Mouse (Mus musculus): Measurements from ENCODE around the gene Josd2. TPM values are rescaled to one million over a fixed set of nuclear protein-coding genes. Genes with fewer than 3 reads are reported as not detected.
A peak's percentile ranks its signal among the peaks of the same experiment; 100 is the strongest.

Josd2 gene
- polyA plus RNA-seq, 1 experiment from 2014 or later = 78.5 TPM

GRCm38 (mm10) chr7:44469677-44470675, 2.2 kb downstream of the Josd2 start:
- no peaks in the 10 kb centered on the region for H3K9me3 ChIP-seq
- H3K36me3 ChIP-seq (replicated peaks) = 0 out of 2 replicates have a peak, but pooled peaks cover 3% of the 10 kb centered on the region
- peak overlapping the region; percentile 87 for H3K27ac ChIP-seq
- peak overlapping the region; percentile 60; the same call in 1 of the 2 replicates for H3K4me3 ChIP-seq
- H3K27me3 ChIP-seq (ENCODE audit: poor library complexity, severe bottlenecking) = peaks cover 21% of the 10 kb centered on the region
- DNase-seq (ENCODE audit: extremely low spot score, low spot score) = no peak
- peaks cover 78% of the 10 kb centered on the region for H3K4me1 ChIP-seq
- WGBS = 90% methylated on average over 16 of the region's 16 CpGs

- H3K4me1 ChIP-seq = peaks cover 75% of the 10 kb centered on the region
- 91% methylated on average over 16 of the region's 16 CpGs for WGBS
- no peak overlapping the region for H3K4me3 ChIP-seq
- H3K27me3 ChIP-seq (ENCODE audit: poor library complexity, severe bottlenecking) = peaks cover 30% of the 10 kb centered on the region
- no peaks in the 10 kb centered on the region for H3K9me3 ChIP-seq
- no peak for DNase-seq (ENCODE audit: extremely low spot score, low spot score)
- H3K27ac ChIP-seq = peak overlapping the region; percentile 40; the same call in 1 of the 2 replicates
- H3K36me3 ChIP-seq (replicated peaks) = 0 out of 2 replicates have a peak, but pooled peaks cover 3% of the 10 kb centered on the region
Observed at GRCm38 (mm10) chr7:44470696-44471612, 3.2 kb downstream of the Josd2 start.

DNA sequence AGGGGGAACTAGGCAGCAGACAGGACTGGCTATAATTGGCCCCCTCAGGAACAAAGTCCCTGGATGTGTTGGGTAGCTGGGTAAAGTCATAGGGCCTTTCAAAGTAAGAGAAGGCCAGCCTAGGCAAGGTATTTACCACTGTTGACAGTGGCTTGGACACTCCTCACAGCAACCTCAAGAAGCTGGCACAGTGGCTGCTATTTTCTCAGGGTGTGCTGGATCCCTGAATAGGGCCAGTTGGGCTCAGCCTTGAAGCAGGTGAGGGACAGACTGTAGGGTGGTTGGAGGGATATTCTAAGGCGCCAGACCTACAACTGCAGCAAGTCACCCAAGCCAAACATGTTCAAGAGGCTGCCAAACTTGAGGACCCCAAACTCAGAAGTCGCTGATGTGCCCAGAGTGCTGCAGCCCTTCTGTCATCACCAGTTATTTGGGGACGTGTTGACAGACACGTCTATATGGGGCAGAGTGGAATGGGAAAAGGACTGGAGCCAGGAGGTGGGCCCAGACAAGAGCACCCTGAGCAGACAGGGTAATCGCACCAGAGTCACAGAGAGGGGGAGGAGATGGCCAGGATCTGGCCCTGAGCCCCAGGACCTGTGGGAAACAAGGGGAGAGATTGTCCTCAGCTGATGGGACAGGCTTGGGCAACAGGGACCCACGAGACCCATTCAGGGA, 4.2 kb downstream of the Josd2 start:
- 49% methylated on average over 6 of the region's 6 CpGs for WGBS
- no peak for DNase-seq (ENCODE audit: extremely low spot score, low spot score)
- Histone ChIP-seq H3K36me3 (replicated peaks) (0 out of 2 replicates have a peak, but pooled peaks cover 3% of the 10 kb centered on the region), H3K27me3 (ENCODE audit: poor library complexity, severe bottlenecking) (peaks cover 41% of the 10 kb centered on the region), H3K4me3 (no peak overlapping the region), H3K27ac (no peak overlapping the region), H3K9me3 (no peaks in the 10 kb centered on the region), H3K4me1 (peaks cover 64% of the 10 kb centered on the region)

DNA sequence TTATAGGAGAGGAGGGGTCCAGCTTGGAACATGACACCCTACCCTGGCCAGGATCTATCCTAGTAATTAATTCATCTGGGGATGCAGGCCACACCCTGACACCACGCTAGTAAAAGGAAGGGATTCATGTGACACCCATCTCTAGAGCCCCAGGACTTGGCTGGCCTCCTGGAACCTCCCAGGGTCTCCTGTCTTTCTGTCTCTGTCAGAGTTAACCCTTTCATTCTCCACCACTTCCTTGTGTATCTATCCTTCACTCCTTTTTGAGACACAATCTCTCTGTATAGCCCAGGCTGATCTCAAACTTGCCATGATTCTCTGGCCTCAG, 4.7 kb downstream of the Josd2 start:
- Histone ChIP-seq H3K4me3 (no peak overlapping the region), H3K27me3 (ENCODE audit: poor library complexity, severe bottlenecking) (peaks cover 46% of the 10 kb centered on the region), H3K36me3 (replicated peaks) (0 out of 2 replicates have a peak, but pooled peaks cover 3% of the 10 kb centered on the region), H3K4me1 (peaks cover 59% of the 10 kb centered on the region), H3K27ac (0 out of 2 replicates have a peak overlapping the region, but pooled peaks have one; percentile 62), H3K9me3 (no peaks in the 10 kb centered on the region)
- WGBS = 34% methylated on average over 1 of the region's 1 CpGs
- DNase-seq (ENCODE audit: extremely low spot score, low spot score) = no peak

DNA sequence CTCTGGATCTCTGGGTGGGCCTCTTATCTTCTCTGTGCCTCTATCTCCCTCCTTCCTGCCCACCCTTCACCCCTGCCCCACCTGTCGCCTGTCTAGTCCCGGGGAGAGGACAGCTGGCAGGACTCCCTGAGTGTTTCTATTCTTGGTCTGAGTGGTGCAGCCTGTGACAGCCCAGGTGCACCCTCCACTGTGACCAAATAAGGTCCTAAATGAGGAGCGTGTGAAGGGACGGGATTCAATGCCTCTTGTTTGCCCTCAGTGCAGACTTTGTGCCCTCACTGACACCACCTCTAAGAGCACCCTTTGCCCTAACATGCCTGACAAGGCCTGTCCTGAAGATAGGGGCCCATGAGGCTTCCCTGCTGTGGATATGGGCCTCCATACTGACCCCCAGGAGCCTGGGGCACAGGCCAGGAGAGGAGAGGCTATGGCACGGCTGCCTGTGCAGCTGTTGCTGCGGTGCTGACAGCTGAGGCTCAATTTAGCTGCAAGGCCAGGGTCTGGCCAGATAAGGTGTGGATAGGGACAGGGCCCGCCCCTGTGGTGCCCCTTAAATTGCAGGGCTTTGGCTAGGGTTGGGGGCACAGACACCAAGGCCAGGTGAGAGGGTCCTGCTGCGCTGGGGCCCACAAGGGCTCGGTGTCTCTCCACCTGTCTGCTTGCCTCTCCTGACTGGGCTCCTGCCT, 5.3 kb downstream of the Josd2 start:
- peaks cover 58% of the 10 kb centered on the region for H3K4me1 ChIP-seq
- 66% methylated on average over 9 of the region's 9 CpGs for WGBS

DNA sequence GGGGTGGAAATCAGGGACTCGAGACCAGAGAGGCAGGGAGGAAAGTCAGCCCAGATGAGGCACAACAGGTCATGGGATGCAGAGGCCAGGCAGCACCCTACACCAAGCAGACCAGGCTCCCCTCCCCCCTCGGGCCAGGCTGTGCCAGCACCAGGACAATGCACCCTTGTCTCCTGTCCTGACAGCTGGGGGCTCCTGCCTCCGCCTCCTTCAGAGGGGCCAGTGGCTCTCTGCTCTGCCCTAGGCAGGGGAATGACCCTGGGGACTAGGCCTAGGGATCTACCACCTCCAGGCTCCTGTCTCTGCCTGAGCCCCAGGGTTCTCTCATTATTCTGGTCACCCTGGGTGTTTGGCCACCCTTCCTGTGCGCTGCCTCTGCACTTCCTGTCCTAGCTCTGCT, 6.6 kb downstream of the Josd2 start:
- Histone ChIP-seq H3K36me3 (replicated peaks) (0 out of 2 replicates have a peak, but pooled peaks cover 3% of the 10 kb centered on the region), H3K9me3 (no peaks in the 10 kb centered on the region), H3K27me3 (ENCODE audit: poor library complexity, severe bottlenecking) (peaks cover 65% of the 10 kb centered on the region), H3K4me1 (peaks cover 45% of the 10 kb centered on the region), H3K27ac (peak overlapping the region; percentile 62), H3K4me3 (peak overlapping the region; percentile 14; the same call in 1 of the 2 replicates)
- 13% methylated on average over 4 of the region's 4 CpGs for WGBS
- no peak for DNase-seq (ENCODE audit: extremely low spot score, low spot score)

More for the DNA sequence above, 5.3 kb downstream of the Josd2 start:
- no peak for DNase-seq (ENCODE audit: extremely low spot score, low spot score)
- peaks cover 52% of the 10 kb centered on the region for H3K27me3 ChIP-seq (ENCODE audit: poor library complexity, severe bottlenecking)
- H3K9me3 ChIP-seq = no peaks in the 10 kb centered on the region
- peak overlapping the region; percentile 62 for H3K27ac ChIP-seq
- no peak overlapping the region for H3K4me3 ChIP-seq
- H3K36me3 ChIP-seq (replicated peaks) = 0 out of 2 replicates have a peak, but pooled peaks cover 3% of the 10 kb centered on the region

- Histone ChIP-seq H3K27ac (peak overlapping the region; percentile 62), H3K9me3 (no peaks in the 10 kb centered on the region), H3K4me3 (no peak overlapping the region), H3K27me3 (ENCODE audit: poor library complexity, severe bottlenecking) (peaks cover 72% of the 10 kb centered on the region), H3K4me1 (peaks cover 42% of the 10 kb centered on the region), H3K36me3 (replicated peaks) (no peaks in the 10 kb centered on the region)
- DNase-seq (ENCODE audit: extremely low spot score, low spot score) = no peak
- WGBS = 36% methylated on average over 5 of the region's 5 CpGs
Observed at GRCm38 (mm10) chr7:44475046-44475614, 7.3 kb downstream of the Josd2 start.

DNA sequence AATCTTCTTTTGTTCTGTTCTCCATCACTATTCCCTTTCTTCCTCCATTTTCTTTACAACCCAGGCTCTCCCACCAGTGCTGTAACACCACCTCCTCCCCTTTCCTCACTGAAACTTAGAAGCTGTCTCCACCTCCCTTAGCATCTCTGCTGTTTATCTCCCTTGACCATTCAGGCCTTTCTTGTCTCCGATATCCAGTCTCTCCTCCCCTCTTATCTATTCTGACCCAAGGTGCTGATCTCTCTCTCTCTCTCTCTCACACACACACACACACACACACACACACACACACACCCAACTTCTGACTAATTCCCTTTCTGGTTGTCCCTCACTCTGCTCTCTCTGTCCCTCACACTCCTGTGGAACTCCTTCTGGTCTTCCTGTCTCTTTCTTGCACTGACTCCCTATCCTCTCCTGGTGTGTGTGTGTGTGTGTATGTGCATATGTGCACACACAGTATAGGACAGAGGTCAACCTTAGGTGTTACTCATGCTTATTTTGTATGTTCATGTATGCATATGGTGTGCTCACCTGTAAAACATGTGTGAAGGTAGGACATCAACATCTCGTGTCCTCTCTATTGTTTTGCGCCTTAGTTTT, 15.2 kb downstream of the Josd2 start:
- no peak for DNase-seq (ENCODE audit: extremely low spot score, low spot score)
- 81% methylated on average over 3 of the region's 3 CpGs for WGBS
- no peaks in the 10 kb centered on the region for H3K9me3 ChIP-seq

DNA sequence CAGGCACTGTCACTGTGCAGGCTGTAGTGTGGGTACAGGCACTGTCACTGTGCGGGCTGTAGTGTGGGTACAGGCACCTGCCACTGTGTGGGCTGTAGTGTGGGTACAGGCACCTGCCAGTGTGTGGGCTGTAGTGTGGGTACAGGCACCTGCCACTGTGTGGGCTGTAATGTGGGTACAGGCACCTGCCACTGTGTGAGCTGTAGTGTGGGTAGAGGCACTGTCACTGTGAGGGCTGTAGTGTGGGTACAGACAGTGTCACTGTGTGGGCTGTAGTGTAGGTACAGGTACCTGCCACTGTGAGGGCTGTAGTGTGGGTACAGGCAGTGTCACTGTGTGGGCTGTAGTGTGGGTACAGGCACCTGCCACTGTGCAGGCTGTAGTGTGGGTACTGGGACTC, 16.3 kb downstream of the Josd2 start:
- DNase-seq (ENCODE audit: extremely low spot score, low spot score) = no peak
- Histone ChIP-seq H3K36me3 (replicated peaks) (peaks cover 9% of the 10 kb centered on the region), H3K27ac (no peak overlapping the region), H3K4me1 (peaks cover 10% of the 10 kb centered on the region), H3K4me3 (no peak overlapping the region), H3K9me3 (no peaks in the 10 kb centered on the region), H3K27me3 (ENCODE audit: poor library complexity, severe bottlenecking) (peaks cover 37% of the 10 kb centered on the region)
- WGBS = 100% methylated on average over 1 of the region's 1 CpGs

More for the DNA sequence above, 15.2 kb downstream of the Josd2 start:
- 0 out of 2 replicates have a peak overlapping the region, but pooled peaks have one; percentile 15 for H3K27ac ChIP-seq
- no peaks in the 10 kb centered on the region for H3K36me3 ChIP-seq (replicated peaks)
- H3K27me3 ChIP-seq (ENCODE audit: poor library complexity, severe bottlenecking) = peaks cover 49% of the 10 kb centered on the region
- H3K4me1 ChIP-seq = peaks cover 10% of the 10 kb centered on the region
- H3K4me3 ChIP-seq = no peak overlapping the region

DNA sequence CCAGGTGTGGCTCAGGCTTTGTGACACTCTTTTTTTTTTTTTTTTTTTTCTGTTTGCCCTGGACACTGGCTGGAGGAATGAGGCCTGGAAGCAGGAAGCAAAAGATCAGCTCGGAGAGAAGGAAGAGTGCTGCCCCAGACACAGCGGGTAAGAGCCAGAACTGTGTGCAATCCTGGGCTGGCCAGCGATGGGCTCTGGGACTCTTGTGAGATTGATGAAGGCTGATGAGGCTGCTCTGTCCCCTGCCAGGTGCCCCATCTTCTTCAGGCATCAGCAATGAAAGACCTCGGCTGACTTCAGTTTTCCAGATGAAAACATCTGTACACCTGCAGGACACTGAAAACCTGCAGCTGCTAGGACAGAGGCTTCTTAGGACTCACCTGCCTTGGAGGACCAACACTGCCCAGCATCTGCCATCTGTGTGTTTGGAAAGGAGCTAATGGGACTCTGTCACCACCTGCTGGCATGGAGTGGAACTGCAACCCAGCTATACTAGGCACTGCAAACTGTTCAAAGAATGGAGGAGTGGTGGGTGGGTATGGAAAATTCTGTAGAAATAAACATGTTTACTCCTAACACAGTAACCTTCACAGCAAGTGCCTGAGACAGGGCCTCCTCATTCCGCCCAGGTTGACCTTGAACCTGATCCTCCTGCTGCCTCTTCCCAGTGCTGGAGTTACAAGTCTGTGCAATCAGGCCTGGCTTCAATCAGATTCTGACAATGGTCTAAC, 17.2 kb downstream of the Josd2 start:
- H3K27ac ChIP-seq = no peak overlapping the region
- H3K27me3 ChIP-seq (ENCODE audit: poor library complexity, severe bottlenecking) = peaks cover 28% of the 10 kb centered on the region
- 38% methylated on average over 5 of the region's 5 CpGs for WGBS

More for the DNA sequence above, 17.2 kb downstream of the Josd2 start:
- Histone ChIP-seq H3K4me1 (peaks cover 10% of the 10 kb centered on the region), H3K36me3 (replicated peaks) (peaks cover 18% of the 10 kb centered on the region), H3K4me3 (no peak overlapping the region), H3K9me3 (no peaks in the 10 kb centered on the region)
- peak; percentile 82 for DNase-seq (ENCODE audit: extremely low spot score, low spot score)
